Mouse (Mus musculus) limb, embryonic 10.5 days (tissue): ENCODE measurements around the gene Traf7. TPM values are rescaled to one million over a fixed set of nuclear protein-coding genes. Genes with fewer than 3 reads are reported as not detected.

Experiments used
- DNase-seq: peaks from one replicate; pipeline ENCODE4 v3.0.0-alpha.2; 2017; ENCODE audit warnings: low spot score
- H3K27ac ChIP-seq: fragments of 300-500 bp; sonication (generic); 2 replicates; pipeline ENCODE4 v1.5.1; 2016; ENCODE audit warnings: mild to moderate bottlenecking
- H3K27me3 ChIP-seq: fragments of 300-500 bp; sonication (generic); 2 replicates; pipeline ENCODE4 v1.6.1; 2016; ENCODE audit warnings: low read depth, mild to moderate bottlenecking; ENCODE audit not compliant: poor library complexity, severe bottlenecking
- H3K36me3 ChIP-seq: fragments of 300-500 bp; sonication (generic); 2 replicates; pipeline ENCODE4 v1.6.1; 2016; ENCODE audit warnings: mild to moderate bottlenecking, moderate library complexity
- H3K4me1 ChIP-seq: fragments of 300-500 bp; sonication (generic); 2 replicates; pipeline ENCODE4 v1.6.1; 2016
- H3K4me3 ChIP-seq: fragments of 300-500 bp; sonication (generic); 2 replicates; pipeline ENCODE4 v1.5.1; 2016; ENCODE audit warnings: mild to moderate bottlenecking, moderate library complexity
- H3K9me3 ChIP-seq: fragments of 300-500 bp; sonication (generic); replicated peaks from 2 replicates; pipeline ENCODE4 v1.6.1; 2016; ENCODE audit warnings: mild to moderate bottlenecking
- WGBS: fragments of 180-500 bp; shearing (Covaris S2); methylation state at CpG from one replicate; pipeline ENCODE4 v1.1.7; 2016; 5-methylcytosine and 5-hydroxymethylcytosine counted together
- polyA plus RNA-seq: library from polyadenylated mRNA; unstranded; fragments of >200 nt; fragmentation: Nextera tagmentation; extraction: Ambion mirVana; gene quantifications from 2 replicates; pipeline ENCODE4 v1.2.1, GENCODE M21; 2016

The Traf7 gene
- polyA plus RNA-seq, 1 experiment from 2014 or later, result 125 TPM

- WGBS, result 88% methylated on average over 4 of the region's 4 CpGs
- H3K36me3 ChIP-seq, result peaks cover 86% of the 10 kb centered on the region
- DNase-seq, result no peak
Measured at GRCm38 (mm10) chr17:24520450-24520849, 7.3 kb downstream of the Traf7 start.

GRCm38 (mm10) chr17:24514270-24515257, 13.2 kb downstream of the Traf7 start:
- 92% methylated on average over 24 of the region's 24 CpGs for WGBS
- H3K4me3 ChIP-seq, result no peak overlapping the region
- H3K4me1 ChIP-seq, result no peaks in the 10 kb centered on the region
- no peak for DNase-seq
- no peaks in the 10 kb centered on the region for H3K27me3 ChIP-seq
- H3K9me3 ChIP-seq, result no peaks in the 10 kb centered on the region
- H3K27ac ChIP-seq, result peak overlapping the region; percentile 5; the same call in 1 of the 2 replicates
- H3K36me3 ChIP-seq, result peaks cover 100% of the 10 kb centered on the region

More at GRCm38 (mm10) chr17:24520450-24520849, 7.3 kb downstream of the Traf7 start:
- no peaks in the 10 kb centered on the region for H3K27me3 ChIP-seq
- no peak overlapping the region for H3K4me3 ChIP-seq
- H3K9me3 ChIP-seq, result no peaks in the 10 kb centered on the region
- no peak overlapping the region for H3K27ac ChIP-seq
- H3K4me1 ChIP-seq, result no peaks in the 10 kb centered on the region

GRCm38 (mm10) chr17:24513609-24514008, 14.1 kb downstream of the Traf7 start:
- Histone ChIP-seq H3K27ac (0 out of 2 replicates have a peak overlapping the region, but pooled peaks have one; percentile 5), H3K9me3 (no peaks in the 10 kb centered on the region), H3K27me3 (no peaks in the 10 kb centered on the region), H3K36me3 (peaks cover 100% of the 10 kb centered on the region), H3K4me3 (no peak overlapping the region), H3K4me1 (no peaks in the 10 kb centered on the region)
- DNase-seq, result no peak
- 65% methylated on average over 5 of the region's 5 CpGs for WGBS

- H3K4me1 ChIP-seq, result peaks cover 15% of the 10 kb centered on the region
- DNase-seq, result no peak
- peaks cover 16% of the 10 kb centered on the region for H3K27me3 ChIP-seq
- H3K27ac ChIP-seq, result no peak overlapping the region
- 87% methylated on average over 12 of the region's 12 CpGs for WGBS
- no peak overlapping the region for H3K4me3 ChIP-seq
- no peaks in the 10 kb centered on the region for H3K9me3 ChIP-seq
- peaks cover 86% of the 10 kb centered on the region for H3K36me3 ChIP-seq
Measured at GRCm38 (mm10) chr17:24507806-24508460, 19.8 kb downstream of the Traf7 start.

- Histone ChIP-seq H3K27ac (no peak overlapping the region), H3K9me3 (no peaks in the 10 kb centered on the region), H3K36me3 (peaks cover 78% of the 10 kb centered on the region), H3K4me3 (peak overlapping the region; percentile 34; the same call in 1 of the 2 replicates), H3K27me3 (peaks cover 16% of the 10 kb centered on the region), H3K4me1 (peaks cover 18% of the 10 kb centered on the region)
- no peak for DNase-seq
- WGBS, result 44% methylated on average over 19 of the region's 19 CpGs
Measured at GRCm38 (mm10) chr17:24507129-24507664, 20.5 kb downstream of the Traf7 start.

GRCm38 (mm10) chr17:24506332-24507070, 21.2 kb downstream of the Traf7 start:
- no peaks in the 10 kb centered on the region for H3K9me3 ChIP-seq
- H3K36me3 ChIP-seq, result peaks cover 72% of the 10 kb centered on the region
- H3K27ac ChIP-seq, result peak overlapping the region; percentile 42; the same call in 1 of the 2 replicates
- H3K27me3 ChIP-seq, result peaks cover 16% of the 10 kb centered on the region
- no peak for DNase-seq
- H3K4me1 ChIP-seq, result peaks cover 24% of the 10 kb centered on the region
- WGBS, result 24% methylated on average over 36 of the region's 36 CpGs
- peak overlapping the region; percentile 34 for H3K4me3 ChIP-seq

- no peak overlapping the region for H3K27ac ChIP-seq
- peaks cover 16% of the 10 kb centered on the region for H3K27me3 ChIP-seq
- H3K36me3 ChIP-seq, result peaks cover 61% of the 10 kb centered on the region
Measured at GRCm38 (mm10) chr17:24505286-24505955, 22.3 kb downstream of the Traf7 start.

GRCm38 (mm10) chr17:24504085-24504484, 23.7 kb downstream of the Traf7 start:
- peaks cover 24% of the 10 kb centered on the region for H3K4me1 ChIP-seq
- no peak overlapping the region for H3K27ac ChIP-seq
- H3K4me3 ChIP-seq, result no peak overlapping the region
- no peaks in the 10 kb centered on the region for H3K9me3 ChIP-seq
- DNase-seq, result no peak
- H3K27me3 ChIP-seq, result peaks cover 16% of the 10 kb centered on the region
- H3K36me3 ChIP-seq, result peaks cover 47% of the 10 kb centered on the region
- whole genome bisulfite sequencing, result 88% methylated on average over 10 of the region's 10 CpGs

More at GRCm38 (mm10) chr17:24505286-24505955, 22.3 kb downstream of the Traf7 start:
- no peak for DNase-seq
- WGBS, result 91% methylated on average over 30 of the region's 30 CpGs
- H3K4me1 ChIP-seq, result peaks cover 24% of the 10 kb centered on the region
- H3K4me3 ChIP-seq, result no peak overlapping the region
- H3K9me3 ChIP-seq, result no peaks in the 10 kb centered on the region

GRCm38 (mm10) chr17:24502208-24502607, 25.5 kb downstream of the Traf7 start:
- no peak overlapping the region for H3K27ac ChIP-seq
- WGBS, result 43% methylated on average over 11 of the region's 11 CpGs
- no peak overlapping the region for H3K4me3 ChIP-seq
- no peak for DNase-seq
- peaks cover 21% of the 10 kb centered on the region for H3K4me1 ChIP-seq
- H3K27me3 ChIP-seq, result peaks cover 13% of the 10 kb centered on the region
- H3K9me3 ChIP-seq, result no peaks in the 10 kb centered on the region
- H3K36me3 ChIP-seq, result peaks cover 29% of the 10 kb centered on the region

GRCm38 (mm10) chr17:24496026-24496425, 31.7 kb downstream of the Traf7 start:
- no peak for DNase-seq
- H3K36me3 ChIP-seq, result no peaks in the 10 kb centered on the region
- no peaks in the 10 kb centered on the region for H3K9me3 ChIP-seq
- no peak overlapping the region for H3K4me3 ChIP-seq
- H3K4me1 ChIP-seq, result peaks cover 7% of the 10 kb centered on the region; the same call in 1 of the 2 replicates
- WGBS, result 81% methylated on average over 1 of the region's 1 CpGs
- peaks cover 5% of the 10 kb centered on the region for H3K27me3 ChIP-seq
- no peak overlapping the region for H3K27ac ChIP-seq

- peaks cover 10% of the 10 kb centered on the region for H3K27me3 ChIP-seq
- H3K4me1 ChIP-seq, result peaks cover 7% of the 10 kb centered on the region; the same call in 1 of the 2 replicates
- 91% methylated on average over 3 of the region's 3 CpGs for whole genome bisulfite sequencing
- 0 out of 2 replicates have a peak overlapping the region, but pooled peaks have one; percentile 7 for H3K27ac ChIP-seq
- H3K36me3 ChIP-seq, result no peaks in the 10 kb centered on the region
- DNase-seq, result no peak
- H3K4me3 ChIP-seq, result no peak overlapping the region
- no peaks in the 10 kb centered on the region for H3K9me3 ChIP-seq
Measured at GRCm38 (mm10) chr17:24495443-24495842, 32.3 kb downstream of the Traf7 start.
